Mouse (Mus musculus) G1E (cell line): ENCODE measurements at regions not wholly inside any gene's neighbourhood (a gene's known extent, or its start where the extent isn't known, plus 50 kb on each side); places are given as distances from the start of the nearest gene placed in this dataset.
"Not testable (repeated sequence)": the region's sequence is repeated elsewhere in the genome, so short reads cannot be mapped to it uniquely, and the experiment has no call there.

Experiments used
- CTCF ChIP-seq: IDR thresholded peaks from 2 replicates; pipeline ENCODE4 v1.5.1; 2012; ENCODE audit warnings: low read depth, low read length, inconsistent platforms, mixed read lengths
- GATA1 ChIP-seq: IDR thresholded peaks from 2 replicates; pipeline ENCODE4 v1.6.1; 2012; ENCODE audit warnings: borderline replicate concordance, low read length, inconsistent platforms, mixed read lengths
- POLR2AphosphoS5 ChIP-seq: IDR thresholded peaks from 2 replicates; pipeline ENCODE4 v1.6.1; 2012; ENCODE audit warnings: low read depth, low read length, inconsistent platforms; ENCODE audit not compliant: insufficient replicate concordance
- TAL1 ChIP-seq: conservative IDR thresholded peaks from 2 replicates; pipeline ENCODE4 v1.6.1; 2012; ENCODE audit warnings: low read depth, low read length, inconsistent platforms, mixed read lengths

DNA sequence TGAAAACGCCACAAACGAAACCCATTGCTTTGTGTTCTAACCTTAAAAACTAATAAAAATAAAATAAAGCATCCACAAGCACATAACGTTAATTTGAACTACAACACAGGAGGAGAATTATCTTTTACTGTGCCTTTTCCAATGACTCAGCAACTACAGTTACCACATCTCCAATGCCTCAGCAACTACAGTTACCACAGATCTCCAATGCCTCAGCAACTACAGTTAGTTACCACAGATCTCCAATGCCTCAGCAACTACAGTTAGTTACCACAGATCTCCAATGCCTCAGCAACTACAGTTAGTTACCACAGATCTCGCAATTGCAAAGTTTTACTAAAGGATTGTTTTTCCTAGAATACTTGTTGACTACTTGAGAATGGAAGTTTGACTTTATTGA, 248.7 kb downstream of the Kctd12 start:
- not testable (repeated sequence) for TF ChIP-seq CTCF, GATA1, TAL1, POLR2AphosphoS5
